Mouse (Mus musculus) CH12.LX (cell line): Measurements from ENCODE around the gene Yif1b. TPM values are rescaled to one million over a fixed set of nuclear protein-coding genes. Genes with fewer than 3 reads are reported as not detected.

Experiments used
- DNase-seq: peaks from one replicate; pipeline ENCODE4 v3.0.0-alpha.2; 2013; ENCODE audit errors: extremely low read depth
- H3K27ac ChIP-seq: 2 replicates; pipeline ENCODE4 v1.5.1; 2012; ENCODE audit warnings: low read depth, mild to moderate bottlenecking, control low read depth, moderate library complexity; ENCODE audit not compliant: insufficient read depth
- H3K27me3 ChIP-seq: replicated peaks from 2 replicates; pipeline ENCODE3; 2012; ENCODE audit warnings: inconsistent platforms
- H3K36me3 ChIP-seq, 2 experiments: replicated peaks in 1 of 2; 2 replicates each; pipeline versions ENCODE3 to v1.6.1; 2012; ENCODE audit warnings: inconsistent platforms in 1 of 2, low read length in 1 of 2, mild to moderate bottlenecking in 1 of 2, mixed read lengths in 1 of 2, moderate library complexity in 1 of 2; ENCODE audit not compliant: control insufficient read depth in 1 of 2, insufficient read depth in 1 of 2
- H3K4me1 ChIP-seq, 2 experiments: 2 replicates each; pipeline ENCODE4 v1.6.1; 2012; ENCODE audit warnings: inconsistent platforms in 1 of 2, moderate library complexity in 1 of 2; ENCODE audit not compliant: insufficient read depth in 2 of 2, control insufficient read depth in 1 of 2
- H3K4me2 ChIP-seq: 2 replicates; pipeline ENCODE4 v1.6.1; 2012; ENCODE audit warnings: low read depth, mild to moderate bottlenecking, control low read depth; ENCODE audit not compliant: poor library complexity, insufficient read depth, severe bottlenecking
- H3K4me3 ChIP-seq, 3 experiments: fragments of 150-350 bp in 1 of 3; sonication (generic) in 1 of 3; replicated peaks in 1 of 3; 2 replicates each; pipeline versions ENCODE3 to v1.5.1; 2011 to 2012; ENCODE audit warnings: low read depth in 2 of 3, low read length in 2 of 3, mild to moderate bottlenecking in 2 of 3, moderate library complexity in 2 of 3, control low read depth in 1 of 3, improper control_type of control experiment in 1 of 3, inconsistent platforms in 1 of 3, mixed read lengths in 1 of 3; ENCODE audit not compliant: poor library complexity in 1 of 3
- H3K79me2 ChIP-seq: replicated peaks from 2 replicates; pipeline ENCODE4 v1.6.1; 2012; ENCODE audit warnings: mild to moderate bottlenecking, moderate library complexity; ENCODE audit not compliant: control insufficient read depth, poor library complexity, insufficient read depth, severe bottlenecking; ENCODE audit errors: extremely low read depth
- H3K9ac ChIP-seq: 2 replicates; pipeline ENCODE4 v1.6.1; 2012; ENCODE audit warnings: low read depth, mild to moderate bottlenecking, control low read depth, moderate library complexity; ENCODE audit not compliant: insufficient read depth
- H3K9me3 ChIP-seq: replicated peaks from 2 replicates; pipeline ENCODE3; 2012; ENCODE audit warnings: low read length, inconsistent platforms, mixed read lengths
- BHLHE40 ChIP-seq: IDR thresholded peaks from 2 replicates; pipeline ENCODE4 v1.6.1; 2011; ENCODE audit warnings: mild to moderate bottlenecking, low read depth, low read length, improper control_type of control experiment
- CHD1 ChIP-seq: IDR thresholded peaks from 2 replicates; pipeline ENCODE4 v1.6.1; 2012; ENCODE audit warnings: low read depth, low read length, improper control_type of control experiment, inconsistent platforms
- CHD2 ChIP-seq: IDR thresholded peaks from 2 replicates; pipeline ENCODE4 v1.6.1; 2011; ENCODE audit warnings: low read length, improper control_type of control experiment
- CTCF ChIP-seq, 2 experiments: IDR thresholded peaks in 1 of 2; conservative IDR thresholded peaks in 1 of 2; 2 replicates each; pipeline ENCODE4 v1.5.1; 2011 to 2012; ENCODE audit warnings: low read depth in 2 of 2, low read length in 2 of 2, improper control_type of control experiment in 1 of 2, inconsistent platforms in 1 of 2, mild to moderate bottlenecking in 1 of 2, moderate library complexity in 1 of 2
- E2F4 ChIP-seq: IDR thresholded peaks from 2 replicates; pipeline ENCODE4 v1.6.1; 2011; ENCODE audit warnings: low read depth, low read length, improper control_type of control experiment; ENCODE audit not compliant: insufficient replicate concordance
- ELF1 ChIP-seq: IDR thresholded peaks from 2 replicates; pipeline ENCODE4 v1.6.1; 2014; ENCODE audit warnings: low read depth, mild to moderate bottlenecking, inconsistent platforms, low read length, improper control_type of control experiment
- EP300 ChIP-seq: IDR thresholded peaks from 2 replicates; pipeline ENCODE4 v1.6.1; 2011; ENCODE audit warnings: low read length, improper control_type of control experiment
- ETS1 ChIP-seq: conservative IDR thresholded peaks from 2 replicates; pipeline ENCODE4 v1.6.1; 2012; ENCODE audit warnings: low read depth, mild to moderate bottlenecking, inconsistent platforms, low read length, improper control_type of control experiment, moderate library complexity
- IRF4 ChIP-seq: IDR thresholded peaks from 2 replicates; pipeline ENCODE4 v1.6.1; 2014; ENCODE audit warnings: low read depth, mild to moderate bottlenecking, inconsistent platforms, low read length, improper control_type of control experiment
- JUND ChIP-seq: conservative IDR thresholded peaks from 2 replicates; pipeline ENCODE4 v1.6.1; 2011; ENCODE audit warnings: low read depth, low read length, improper control_type of control experiment
- KAT2A ChIP-seq: IDR thresholded peaks from 2 replicates; pipeline ENCODE4 v1.6.1; 2012; ENCODE audit warnings: low read length, improper control_type of control experiment, inconsistent platforms; ENCODE audit not compliant: insufficient replicate concordance
- MAFK ChIP-seq: IDR thresholded peaks from 2 replicates; pipeline ENCODE4 v1.6.1; 2011; ENCODE audit warnings: low read length, improper control_type of control experiment; ENCODE audit not compliant: insufficient replicate concordance
- MAX ChIP-seq: IDR thresholded peaks from 2 replicates; pipeline ENCODE4 v1.6.1; 2011; ENCODE audit warnings: low read length, improper control_type of control experiment
- MAZ ChIP-seq: IDR thresholded peaks from 2 replicates; pipeline ENCODE4 v1.6.1; 2012; ENCODE audit warnings: low read depth, mild to moderate bottlenecking, inconsistent platforms, low read length, improper control_type of control experiment, moderate library complexity
- MXI1 ChIP-seq: IDR thresholded peaks from 2 replicates; pipeline ENCODE4 v1.6.1; 2011; ENCODE audit warnings: mild to moderate bottlenecking, low read depth, low read length, improper control_type of control experiment
- MYC ChIP-seq: IDR thresholded peaks from 2 replicates; pipeline ENCODE4 v1.6.1; 2011; ENCODE audit warnings: low read depth, mild to moderate bottlenecking, improper control_type of control experiment, low read length
- NELFE ChIP-seq: IDR thresholded peaks from 2 replicates; pipeline ENCODE4 v1.6.1; 2011; ENCODE audit warnings: low read depth, low read length, improper control_type of control experiment
- NRF1 ChIP-seq: IDR thresholded peaks from 2 replicates; pipeline ENCODE4 v1.6.1; 2014; ENCODE audit warnings: low read depth, mild to moderate bottlenecking, inconsistent platforms, low read length, improper control_type of control experiment, moderate library complexity
- PAX5 ChIP-seq: IDR thresholded peaks from 2 replicates; pipeline ENCODE4 v1.6.1; 2012; ENCODE audit warnings: low read length, inconsistent platforms, mixed read lengths
- POLR2A ChIP-seq: IDR thresholded peaks from 2 replicates; pipeline ENCODE4 v1.6.1; 2011; ENCODE audit warnings: low read depth, mild to moderate bottlenecking, improper control_type of control experiment, low read length
- RAD21 ChIP-seq: IDR thresholded peaks from 2 replicates; pipeline ENCODE4 v1.6.1; 2011; ENCODE audit warnings: low read depth, mild to moderate bottlenecking, low read length, improper control_type of control experiment, moderate library complexity
- SIN3A ChIP-seq: IDR thresholded peaks from 2 replicates; pipeline ENCODE4 v1.6.1; 2012; ENCODE audit warnings: low read length, improper control_type of control experiment, inconsistent platforms
- SMC3 ChIP-seq: IDR thresholded peaks from 2 replicates; pipeline ENCODE4 v1.6.1; 2011; ENCODE audit warnings: low read depth, low read length, improper control_type of control experiment
- TCF12 ChIP-seq: IDR thresholded peaks from 2 replicates; pipeline ENCODE4 v1.6.1; 2014; ENCODE audit warnings: low read depth, mild to moderate bottlenecking, inconsistent platforms, low read length, improper control_type of control experiment
- UBTF ChIP-seq: IDR thresholded peaks from 2 replicates; pipeline ENCODE4 v1.6.1; 2012; ENCODE audit warnings: low read depth, mild to moderate bottlenecking, inconsistent platforms, low read length, improper control_type of control experiment, moderate library complexity
- USF1 ChIP-seq: IDR thresholded peaks from 2 replicates; pipeline ENCODE4 v1.6.1; 2014; ENCODE audit warnings: low read depth, mild to moderate bottlenecking, inconsistent platforms, low read length, improper control_type of control experiment
- ZC3H11A ChIP-seq: IDR thresholded peaks from 2 replicates; pipeline ENCODE4 v1.6.1; 2012; ENCODE audit warnings: low read depth, mild to moderate bottlenecking, inconsistent platforms, low read length, improper control_type of control experiment
- ZKSCAN1 ChIP-seq: IDR thresholded peaks from 2 replicates; pipeline ENCODE4 v1.6.1; 2012; ENCODE audit warnings: low read depth, inconsistent platforms, low read length, improper control_type of control experiment, borderline replicate concordance
- ZMIZ1 ChIP-seq: IDR thresholded peaks from 2 replicates; pipeline ENCODE4 v1.6.1; 2012; ENCODE audit warnings: low read depth, mild to moderate bottlenecking, inconsistent platforms, low read length, improper control_type of control experiment
- ZNF384 ChIP-seq: IDR thresholded peaks from 2 replicates; pipeline ENCODE4 v1.6.1; 2012; ENCODE audit warnings: low read depth, low read length, improper control_type of control experiment, inconsistent platforms
- dilution Hi-C: fragments of 300-500 bp; cut with MboI; formaldehyde crosslinking; loops from 2 replicates; pipeline ENCODE4 v1.14.3; 2020; ENCODE audit warnings: low sequenced_read_pairs; ENCODE audit not compliant: extremely low pct_unique_long_range_greater_than_20kb, extremely low pct_ligation_motif_present
- in situ Hi-C: fragments of 300-500 bp; cut with MboI; formaldehyde crosslinking; loops from 3 replicates; pipeline ENCODE4 v1.14.3; 2019; ENCODE audit warnings: low sequenced_read_pairs, low pct_ligation_motif_present, low pct_unique_long_range_greater_than_20kb, mixed read lengths
- polyA plus RNA-seq: library from polyadenylated mRNA; unstranded; fragments of >175 nt; gene quantifications from 2 replicates; pipeline ENCODE4 v1.2.1, GENCODE M21; 2012; ENCODE audit warnings: low read depth; ENCODE audit not compliant: insufficient read length
- total RNA-seq, 2 experiments: library from RNA; depleted of rRNA; stranded (reverse); fragments of 300-350 nt in 1 of 2; fragments of >200 nt in 1 of 2; gene quantifications; 2 replicates each; pipeline ENCODE4 v1.2.3; 2012 to 2014

The Yif1b gene
- total and polyA plus RNA-seq, 3 experiments, result 63.0 to 99.4 (median 69.4) TPM

DNA sequence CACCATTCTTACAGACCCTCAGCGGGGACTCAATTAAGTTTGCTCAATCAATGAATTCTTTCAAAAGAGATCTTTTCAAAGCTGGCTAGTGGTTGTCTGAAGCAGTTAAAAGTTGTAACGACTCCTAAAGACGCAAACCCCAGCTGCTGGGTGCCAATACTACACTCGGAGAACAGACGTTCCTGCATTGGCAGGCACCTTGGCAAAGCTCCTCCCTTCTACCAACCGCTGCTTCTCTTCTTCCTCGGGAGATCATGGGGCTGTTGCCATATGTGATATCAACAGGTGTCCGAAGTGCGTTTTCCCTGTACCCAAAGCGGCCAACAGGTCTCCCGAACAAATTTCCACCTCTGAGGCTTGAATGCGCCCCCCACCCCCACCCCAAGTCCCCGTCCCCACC is 42.7 kb downstream of the Yif1b start:
- Histone ChIP-seq H3K27ac (no peak overlapping the region), H3K4me2 (peak overlapping the region; percentile 80), H3K79me2 (no peaks in the 10 kb centered on the region), H3K4me3 (peak overlapping the region in 2 of 3 experiments; percentile 32 to 65), H3K4me1 (peaks cover 0 to 4% of the 10 kb centered on the region in 2 experiments; a peak in 2 of 4 replicates), H3K27me3 (peaks cover 33% of the 10 kb centered on the region), H3K36me3 (no peaks in the 10 kb centered on the region), H3K9me3 (peaks cover 3% of the 10 kb centered on the region), H3K9ac (peak overlapping the region; percentile 64; the same call in 1 of the 2 replicates)
- dilution Hi-C loops, result no loop called here
- DNase-seq, result no peak
- in situ Hi-C loops, result no loop called here
- TF ChIP-seq JUND (no peak), MAX (no peak), ZC3H11A (no peak), PAX5 (no peak), BHLHE40 (no peak), IRF4 (no peak), NRF1 (no peak), CHD1 (no peak), NELFE (no peak), CTCF (conservative IDR thresholded peaks at IDR 0.05 in 1 of 2, IDR thresholded peaks at IDR 0.05 in 1 of 2; ENCODE audit: low read depth in 2 of 2, low read length in 2 of 2) (no peak), USF1 (no peak), RAD21 (no peak), MAZ (no peak), MXI1 (no peak)

DNA sequence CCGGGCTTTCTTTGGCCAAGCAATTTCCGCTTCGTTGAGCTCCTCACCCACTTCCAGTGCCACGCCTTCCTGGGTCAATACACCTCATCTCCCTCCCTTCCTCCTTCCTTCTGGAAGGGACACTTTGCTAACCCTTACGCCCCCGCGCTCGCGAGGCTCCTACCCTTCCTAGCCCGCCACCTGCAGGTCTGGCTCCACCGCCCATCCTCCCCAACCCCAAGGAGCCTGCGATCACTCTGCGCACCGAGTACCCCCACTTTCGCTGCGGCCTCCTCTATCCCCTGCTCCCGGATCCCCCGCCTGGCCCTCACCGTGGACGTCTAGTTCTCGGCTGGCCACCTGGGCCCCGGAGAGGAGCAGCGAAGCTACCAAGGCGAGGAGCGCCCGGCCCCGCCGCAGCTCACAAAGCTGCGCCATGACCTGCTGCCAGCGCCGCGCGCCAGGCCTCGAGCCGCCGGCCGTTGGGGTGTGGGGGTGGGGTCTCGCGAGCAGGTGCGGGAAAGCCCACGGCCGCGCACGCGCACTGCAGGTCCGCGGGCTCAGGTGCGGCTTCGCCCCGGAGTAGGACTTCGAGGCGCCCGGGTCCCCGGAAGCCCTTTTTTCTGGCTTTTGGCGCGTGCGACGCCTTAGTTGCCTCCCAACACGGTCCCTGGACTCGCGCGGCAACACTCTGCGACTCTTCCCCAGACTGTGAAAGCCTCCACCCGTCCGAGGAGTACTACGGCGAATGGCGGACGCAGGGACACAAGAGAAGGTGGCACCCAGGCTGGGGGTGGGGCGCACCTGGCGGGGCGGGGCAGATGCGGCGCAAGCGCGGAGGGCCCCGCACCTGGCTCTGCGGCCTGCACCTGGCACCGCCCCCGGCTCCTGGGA is 43.3 kb downstream of the Yif1b start, which contains the start of gene Spint2:
Gene Spint2 (minus strand): TSS at position 712 of the 873 bp plus-strand sequence.
- Histone ChIP-seq H3K9me3 (peaks cover 3% of the 10 kb centered on the region), H3K9ac (peak within 1 kb of the TSS; percentile 64), H3K4me1 (peaks cover 0 to 4% of the 10 kb centered on the region in 2 experiments; a peak in 2 of 4 replicates), H3K4me3 (peak within 1 kb of the TSS in 2 of 3 experiments; percentile 41 to 65), H3K4me2 (peak within 1 kb of the TSS; percentile 80), H3K36me3 (no peaks in the 10 kb centered on the region), H3K27me3 (peaks cover 37% of the 10 kb centered on the region), H3K79me2 (no peaks in the 10 kb centered on the region), H3K27ac (no peak within 1 kb of the TSS)
- in situ Hi-C loops (no loop called here), dilution Hi-C loops (no loop called here)
- TF ChIP-seq ZKSCAN1, result no peak
- no peak for TF ChIP-seq ELF1
- TF ChIP-seq BHLHE40, result peak; percentile 21; the same call in 1 of the 2 replicates
- TF ChIP-seq MAFK, result no peak
- 0 out of 2 replicates have a peak, but pooled peaks have one; percentile 49 for TF ChIP-seq UBTF
- no peak; the same call in none of the 2 replicates for TF ChIP-seq MXI1
- peak; percentile 68; the same call in 1 of the 2 replicates for TF ChIP-seq MAX
- no peak for TF ChIP-seq SMC3
- no peak for TF ChIP-seq ZNF384
- TF ChIP-seq CHD2, result peak; percentile 90
- no peak for TF ChIP-seq EP300
- TF ChIP-seq POLR2A, result peak; percentile 66
- TF ChIP-seq MYC, result no peak
- TF ChIP-seq CTCF (conservative IDR thresholded peaks at IDR 0.05 in 1 of 2, IDR thresholded peaks at IDR 0.05 in 1 of 2; ENCODE audit: low read depth in 2 of 2, low read length in 2 of 2), result peak in 1 of 2 experiments; percentile 16; a peak in 1 of 4 replicates
- TF ChIP-seq TCF12, result peak; percentile 45; the same call in 1 of the 2 replicates
- TF ChIP-seq NELFE, result no peak
- TF ChIP-seq ZMIZ1, result no peak
- no peak for TF ChIP-seq ZC3H11A
- no peak for TF ChIP-seq ETS1
- no peak for TF ChIP-seq JUND
- TF ChIP-seq NRF1, result peak; percentile 87
- TF ChIP-seq E2F4, result no peak
- TF ChIP-seq KAT2A, result no peak
- TF ChIP-seq SIN3A, result 0 out of 2 replicates have a peak, but pooled peaks have one; percentile 36
- TF ChIP-seq PAX5, result no peak
- DNase-seq, result no peak
